In genomic region chr1:71646774-71647173, GRCm38 (mm10) we compare ENCODE assay signal across 26 mouse cellular contexts. TPM values are rescaled to one million over a fixed set of nuclear protein-coding genes. Genes with fewer than 3 reads are reported as not detected.
A peak's percentile ranks its signal among the peaks of the same experiment; 100 is the strongest.
DNase-seq lines count a peak whose midpoint lies in the region; ATAC-seq and TF ChIP-seq lines count a peak whose summit lies in the region.
"Had no signal": no experiment of that assay in that cellular context is flagged by ENCODE, and none has a peak within 500 bp of the region (broad histone marks: within the 10 kb centered on the region; RNA-seq: fewer than 3 reads in every experiment).

No protein-coding gene starts in this region.

- peak overlapping the region; percentile 35; the same call in 1 of the 2 replicates for H3K27ac ChIP-seq in liver, adult 2 months (replicated peaks; ENCODE audit: insufficient read depth, low read depth, low read length)
- peak overlapping the region; percentile 3; the same call in 1 of the 2 replicates for H3K27ac ChIP-seq in ES-Bruce4 (ENCODE audit: insufficient read depth, low read length)
- H3K27ac ChIP-seq: embryonic facial prominence, embryonic 12.5 days; embryonic facial prominence, embryonic 15.5 days; gastrocnemius, adult 2 months; heart, embryonic 15.5 days; hindbrain, embryonic 14.5 days; hindbrain, postnatal 0 days had no signal

- no peaks in the 10 kb centered on the region for H3K27me3 ChIP-seq in liver, adult 2 months (ENCODE audit: control insufficient read depth, insufficient read depth, low read length)
- no peaks in the 10 kb centered on the region for H3K27me3 ChIP-seq in E14TG2a.4 (ENCODE audit: insufficient read depth, low read length)
- no peaks in the 10 kb centered on the region for H3K27me3 ChIP-seq in ES-Bruce4 (ENCODE audit: control insufficient read depth, insufficient read depth, low read length, poor library complexity, severe bottlenecking)
- H3K27me3 ChIP-seq: embryonic facial prominence, embryonic 12.5 days; embryonic facial prominence, embryonic 15.5 days; heart, embryonic 15.5 days; Patski had no signal

- peak overlapping the region; percentile 12; the same call in 1 of the 2 replicates for H3K4me3 ChIP-seq in liver, adult 2 months (ENCODE audit: insufficient read depth, low read depth, low read length)
- H3K4me3 ChIP-seq in E14TG2a.4 (replicated peaks; ENCODE audit: low read length) (peak overlapping the region; percentile 97), ES-Bruce4 (ENCODE audit: low read depth, low read length) (no peak overlapping the region)
- H3K4me3 ChIP-seq: embryonic facial prominence, embryonic 12.5 days; embryonic facial prominence, embryonic 15.5 days; gastrocnemius, adult 2 months; heart, embryonic 15.5 days had no signal

- 24% methylated on average over 5 of the region's 5 CpGs for whole genome bisulfite sequencing in liver, adult 2 months

- peaks cover 10% of the 10 kb centered on the region for H3K79me2 ChIP-seq in liver, adult 2 months (ENCODE audit: control insufficient read depth, insufficient read depth, low read length)

- peaks cover 76% of the 10 kb centered on the region for H3K36me3 ChIP-seq in liver, adult 2 months (ENCODE audit: control insufficient read depth, insufficient read depth, low read length)
- peaks cover 92% of the 10 kb centered on the region for H3K36me3 ChIP-seq in E14TG2a.4 (ENCODE audit: insufficient read depth, low read length)
- H3K36me3 ChIP-seq in ES-Bruce4 (ENCODE audit: control insufficient read depth, insufficient read depth, low read length, poor library complexity, severe bottlenecking), result peaks cover 78% of the 10 kb centered on the region
- H3K36me3 ChIP-seq: G1E had no signal

- ATAC-seq in inflammation-experienced regulatory T-cells, adult 6 months, result no peak
- ATAC-seq: CD4-positive, CD25-positive, alpha-beta regulatory T cell, adult 4 months; forebrain, embryonic 14.5 days; forebrain, postnatal 0 days; hindbrain, postnatal 0 days; Patski had no signal

- H3K9me3 ChIP-seq in E14TG2a.4 (ENCODE audit: low read length) (no peaks in the 10 kb centered on the region), ES-Bruce4 (replicated peaks; ENCODE audit: control insufficient read depth, insufficient read depth, low read length, poor library complexity, severe bottlenecking) (no peaks in the 10 kb centered on the region)
- H3K9me3 ChIP-seq: embryonic facial prominence, embryonic 12.5 days; embryonic facial prominence, embryonic 15.5 days; G1E; heart, embryonic 15.5 days had no signal

- peaks cover 14% of the 10 kb centered on the region for H3K4me1 ChIP-seq in liver, adult 2 months (ENCODE audit: control insufficient read depth, insufficient read depth, low read length)
- H3K4me1 ChIP-seq in E14TG2a.4 (replicated peaks; ENCODE audit: low read depth, low read length), result peaks cover 87% of the 10 kb centered on the region
- H3K4me1 ChIP-seq in ES-Bruce4 (ENCODE audit: control insufficient read depth, insufficient read depth, low read length), result peaks cover 18% of the 10 kb centered on the region

- TF ChIP-seq EP300 in ES-Bruce4 (IDR thresholded peaks at IDR 0.05; ENCODE audit: insufficient read depth, low read depth, low read length), result no peak

- DNase-seq in liver, adult 2 months (ENCODE audit: extremely low read depth, low read depth, low spot score), result peak; percentile 92
- no peak for DNase-seq in liver
- no peak for DNase-seq in adrenal gland, postnatal 10 days
- DNase-seq: adrenal gland, postnatal 14 days; cerebellum, adult 11 months; cerebellum, adult 2 months; cerebellum, adult 9-11 months; cerebellum, postnatal 25 days; forebrain, postnatal 0 days; gastrocnemius, adult 2 months; gastrocnemius, postnatal 14 days; heart, adult 11 months; heart, postnatal 10 days; heart, postnatal 4 days had no signal

- TF ChIP-seq POLR2A in liver, adult 2 months (IDR thresholded peaks at IDR 0.05; ENCODE audit: extremely low read depth, insufficient read depth, low read length), result no peak
- TF ChIP-seq POLR2A in ES-Bruce4 (IDR thresholded peaks at IDR 0.05; ENCODE audit: insufficient read depth, low read length), result no peak

- no peak overlapping the region for H3K9ac ChIP-seq in liver, adult 2 months (ENCODE audit: low read depth, low read length)
- H3K9ac ChIP-seq in ES-Bruce4 (ENCODE audit: low read depth, poor library complexity, severe bottlenecking), result no peak overlapping the region
- H3K9ac ChIP-seq: embryonic facial prominence, embryonic 12.5 days; embryonic facial prominence, embryonic 15.5 days; forebrain, postnatal 0 days; heart, embryonic 15.5 days; hindbrain, embryonic 14.5 days had no signal

- no peak for TF ChIP-seq CTCF in liver, adult 2 months (IDR thresholded peaks at IDR 0.05; ENCODE audit: low read depth, low read length)
- TF ChIP-seq CTCF in E14TG2a.4 (conservative IDR thresholded peaks at IDR 0.05; ENCODE audit: low read length) (no peak), ES-Bruce4 (IDR thresholded peaks at IDR 0.05; ENCODE audit: low read depth, low read length) (no peak)

RNA-seq across cellular contexts. Expression of gene Fn1, which starts 6.2 kb away (rescaled TPM):
- total RNA-seq in liver, adult 2 months (2014; rRNA removed), result 530 and 615 TPM in 2 replicates
- 649 and 698 TPM in 2 replicates for polyA plus RNA-seq in liver, adult 2 months (2012; rRNA removed)
- polyA plus RNA-seq in ES-Bruce4 (2011; ENCODE audit: insufficient read depth, insufficient read length, low read depth, missing spikeins), result 478 and 518 TPM in 2 replicates
- total RNA-seq in adrenal gland, postnatal 10 days (2021), result 100 to 1,000 TPM; 329 to 502 TPM
- under 1 TPM in 2 of 3 experiments, not detected in 1; 0.40 to 0.49 TPM for polyA plus RNA-seq in inflammation-experienced regulatory T-cells, adult 6 months (2017; shearing (Covaris generic))

Comparison
In these comparisons a context has a peak if more than half of its experiments do, and no peak if none do; other contexts are left out.
1. RNA of gene Fn1, which starts 6.2 kb away (polyA plus RNA-seq): 649 to 698 TPM in liver, adult 2 months and 478 to 518 TPM in ES-Bruce4; 0.40 to 0.49 TPM in inflammation-experienced regulatory T-cells, adult 6 months; every median in the first group is over 100 times any median in the second.